Mouse (Mus musculus): ENCODE results near the gene Oscar.

Gene Oscar

GRCm38 (mm10) chr7:3616057-3616388 lies at the start of gene Oscar:
Oscar (minus strand) TSS chr7:3616157.
- DNase-seq: no peak

- peak; percentile 99 for DNase-seq
These were observed 49.5 kb upstream of the Oscar start, which contains the start of gene Leng1 for GRCm38 (mm10) chr7:3665215-3666114. Leng1 (minus strand) TSS chr7:3665840.

GRCm38 (mm10) chr7:3664524-3665214 lies 48.7 kb upstream of the Oscar start:
- peak; percentile 75 for DNase-seq

GRCm38 (mm10) chr7:3658578-3658977 lies 42.6 kb upstream of the Oscar start:
- DNase-seq: no peak

GRCm38 (mm10) chr7:3656966-3657365 lies 41.0 kb upstream of the Oscar start:
- DNase-seq: no peak

GRCm38 (mm10) chr7:3646641-3647040 lies 30.7 kb upstream of the Oscar start:
- DNase-seq: no peak

- DNase-seq: no peak
These were observed 30.2 kb upstream of the Oscar start for GRCm38 (mm10) chr7:3646188-3646587.

GRCm38 (mm10) chr7:3645488-3646025 lies 29.6 kb upstream of the Oscar start:
- no peak for DNase-seq

- peak; percentile 100 for DNase-seq
These were observed 28.9 kb upstream of the Oscar start, which contains the start of gene Cnot3 for GRCm38 (mm10) chr7:3644672-3645487. Cnot3 (plus strand) TSS chr7:3645268.

- DNase-seq: no peak
These were observed 28.4 kb upstream of the Oscar start for GRCm38 (mm10) chr7:3644348-3644671.

- DNase-seq: no peak
These were observed 27.9 kb upstream of the Oscar start for GRCm38 (mm10) chr7:3643843-3644242.

- DNase-seq: no peak
These were observed 27.5 kb upstream of the Oscar start for GRCm38 (mm10) chr7:3643412-3643811.

GRCm38 (mm10) chr7:3630478-3630815 lies 14.5 kb upstream of the Oscar start:
- no peak for DNase-seq

- peak; percentile 96 for DNase-seq
These were observed 13.9 kb upstream of the Oscar start, which contains the start of the genes Tfpt and Prpf31 for GRCm38 (mm10) chr7:3629543-3630477. Tfpt (minus strand) TSS chr7:3629929. Prpf31 (plus strand) TSS chr7:3629985.

- DNase-seq: no peak
These were observed 13.1 kb upstream of the Oscar start for GRCm38 (mm10) chr7:3629030-3629429.

- peak; percentile 90 for DNase-seq
These were observed 1.5 kb upstream of the Oscar start, which contains the start of gene Ndufa3 for GRCm38 (mm10) chr7:3617242-3617995. Ndufa3 (plus strand) TSS chr7:3617373.

GRCm38 (mm10) chr7:3616389-3617241 lies 658 bp upstream of the Oscar start:
- DNase-seq: no peak

GRCm38 (mm10) chr7:3614021-3614420 lies 1.9 kb downstream of the Oscar start:
- DNase-seq: no peak

- DNase-seq: no peak
These were observed 5.0 kb downstream of the Oscar start for GRCm38 (mm10) chr7:3611006-3611405.

GRCm38 (mm10) chr7:3610437-3610836 lies 5.5 kb downstream of the Oscar start:
- no peak for DNase-seq

Measured in kidney, adult 9 months (tissue).